Mouse (Mus musculus): Measurements from ENCODE around the gene Mipol1.

Mipol1 gene

DNA sequence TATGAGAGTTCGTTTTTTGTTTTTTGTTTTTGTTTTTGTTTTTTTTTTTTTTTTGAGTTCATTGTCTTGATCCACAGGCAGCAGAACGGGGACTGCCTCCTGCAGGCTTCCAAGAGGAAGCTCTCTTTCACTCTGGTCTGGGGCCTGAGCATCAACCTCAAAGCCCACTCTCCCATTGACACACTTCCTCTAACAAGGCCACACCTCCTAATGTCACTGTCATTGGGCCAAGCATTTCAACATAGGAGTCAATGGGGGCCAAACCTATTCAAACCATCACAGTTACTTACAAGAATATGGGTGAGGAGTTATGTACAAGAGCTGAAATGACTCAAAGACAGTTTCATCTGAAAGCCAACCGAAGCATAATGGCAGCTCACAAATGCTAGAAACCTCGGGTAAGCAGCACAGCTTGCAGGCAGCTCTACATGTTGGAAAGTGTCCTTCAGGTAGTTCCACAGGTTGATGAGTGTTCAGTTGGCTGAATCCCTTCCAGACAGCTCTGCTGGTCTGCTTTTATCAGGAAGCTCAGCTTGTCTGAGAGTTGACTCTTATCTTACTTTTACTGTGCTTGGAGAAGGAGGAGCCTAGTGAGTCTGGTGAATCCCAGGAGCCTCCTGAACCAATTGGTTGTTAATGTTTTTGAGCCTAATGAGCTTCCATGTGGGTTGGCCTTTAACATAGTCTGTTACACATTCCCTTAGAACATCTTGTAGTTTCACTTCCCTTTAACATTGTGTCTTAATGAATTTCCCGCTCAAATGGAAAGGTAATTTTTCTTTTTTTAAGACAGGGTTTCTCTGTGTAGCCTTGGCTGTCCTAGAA, 13.7 kb downstream of the Mipol1 start:
- no peak for DNase-seq (ENCODE audit: low spot score in 2 of 2)

DNA sequence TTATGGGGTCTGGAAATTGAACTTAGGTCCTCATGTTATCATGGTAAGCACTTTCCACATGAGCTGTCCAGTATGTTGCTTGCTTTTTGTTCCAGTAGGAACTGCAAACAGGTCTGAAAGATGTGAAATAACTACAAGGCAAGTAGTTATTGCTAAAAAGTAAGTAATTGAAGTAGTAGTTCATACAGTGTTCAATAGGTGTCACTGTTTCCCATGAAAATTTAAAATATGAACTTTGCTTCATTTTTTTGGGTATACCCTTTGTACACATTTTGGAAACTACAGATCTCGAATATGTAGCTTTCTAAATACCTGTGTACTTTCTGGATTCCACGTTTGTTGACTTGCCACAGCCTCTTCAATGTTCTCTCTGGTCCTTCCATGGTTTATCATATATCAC, 28.3 kb downstream of the Mipol1 start:
- no peak for DNase-seq (ENCODE audit: low spot score in 2 of 2)

DNA sequence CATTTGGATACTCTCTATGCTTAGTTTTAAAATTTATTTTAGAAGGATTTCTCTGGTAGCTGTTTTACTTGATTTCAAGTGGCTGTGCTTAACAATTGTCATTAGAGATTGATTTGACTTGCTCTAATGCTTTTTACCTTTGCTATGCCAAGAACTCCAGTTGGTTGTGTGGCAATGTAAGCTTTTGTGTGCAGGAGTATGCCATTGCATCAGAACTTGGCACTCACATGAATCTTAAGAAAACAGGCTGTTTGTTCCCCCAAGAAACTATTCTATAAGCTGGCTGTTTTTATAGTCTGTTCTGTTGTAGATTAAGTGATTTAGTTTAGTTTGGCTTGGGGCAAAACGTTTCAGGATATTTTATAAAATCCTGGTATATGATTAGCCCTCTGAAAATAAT, 45.2 kb downstream of the Mipol1 start:
- no peak for DNase-seq (ENCODE audit: low spot score in 2 of 2)

DNA sequence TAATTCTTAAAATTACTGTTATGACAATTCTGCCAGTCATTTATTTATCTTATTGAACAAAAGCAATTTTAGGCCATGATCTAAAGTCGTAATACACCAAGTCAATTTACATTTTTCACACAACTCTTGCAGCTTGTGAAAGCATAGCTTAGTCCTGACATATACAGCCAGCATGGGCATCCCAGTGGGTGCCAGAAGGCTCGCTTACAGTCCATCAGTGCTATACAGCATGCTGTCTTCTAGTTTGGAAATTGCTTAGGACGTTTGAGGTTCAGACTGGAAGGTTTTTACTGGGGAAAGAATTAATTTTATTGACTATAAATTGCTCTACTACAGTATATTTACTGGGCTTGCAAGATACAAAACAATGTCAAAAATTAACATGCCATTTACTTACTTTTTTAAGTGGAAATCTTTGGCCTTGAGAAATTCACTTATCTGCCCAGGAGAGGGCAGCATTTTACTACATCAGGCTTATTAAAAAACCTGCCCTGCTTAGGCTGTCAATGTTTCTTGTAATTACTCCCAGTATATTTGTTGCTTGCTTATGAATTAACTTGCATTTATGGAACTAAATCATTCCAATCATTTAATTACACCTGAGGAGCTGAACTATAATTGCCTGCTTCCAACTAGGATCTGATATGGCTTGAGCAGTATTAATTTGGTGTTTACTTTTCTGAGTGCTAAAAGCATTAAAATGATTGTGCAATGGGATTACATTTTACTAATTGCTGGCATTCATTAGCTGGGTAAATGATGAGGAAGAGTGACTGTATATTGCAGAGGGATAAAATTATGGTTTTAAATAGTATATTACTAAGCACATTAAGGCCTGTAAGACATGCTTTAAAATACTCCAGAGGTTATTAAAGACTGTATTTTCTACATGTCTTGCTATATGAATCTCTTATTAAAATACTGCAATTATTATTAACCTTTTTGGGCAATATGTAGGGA, 51.2 kb downstream of the Mipol1 start:
- no peak for DNase-seq (ENCODE audit: low spot score in 2 of 2)

DNA sequence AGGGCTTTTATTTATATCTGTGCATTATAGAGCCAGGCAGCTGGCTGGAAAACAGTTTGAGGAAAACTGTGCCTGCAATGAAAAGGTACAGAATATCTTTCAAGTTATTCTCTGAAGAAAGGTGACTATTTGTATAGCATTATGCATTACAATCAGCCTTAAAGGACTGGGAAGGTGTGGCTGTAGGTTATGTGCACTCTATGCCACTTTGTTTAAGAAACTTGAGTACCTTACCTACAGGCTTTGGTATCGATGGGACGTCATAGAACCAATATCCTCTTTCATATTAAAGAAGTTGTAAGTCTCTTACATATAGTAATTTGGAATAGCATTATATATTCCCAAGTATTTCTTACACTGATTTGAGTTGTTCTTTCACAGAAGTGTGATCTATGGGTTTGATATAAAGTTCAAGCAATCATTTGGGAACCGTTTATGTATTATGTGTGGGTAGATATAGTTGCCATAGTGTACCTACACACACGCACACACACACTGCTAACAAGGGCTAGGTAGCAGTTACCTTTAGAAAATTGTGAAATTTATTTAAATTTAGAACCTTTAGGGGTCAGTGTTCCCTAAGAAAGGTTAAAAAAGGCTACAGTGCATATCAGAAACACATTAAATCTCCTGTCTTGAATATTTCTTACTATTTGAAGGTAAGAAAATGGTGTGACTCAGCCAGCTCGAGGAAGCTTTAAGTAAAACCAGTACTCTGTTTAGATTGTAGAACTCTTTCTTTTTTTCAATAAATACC, 55.3 kb downstream of the Mipol1 start:
- DNase-seq (ENCODE audit: low spot score in 2 of 2) = no peak

DNA sequence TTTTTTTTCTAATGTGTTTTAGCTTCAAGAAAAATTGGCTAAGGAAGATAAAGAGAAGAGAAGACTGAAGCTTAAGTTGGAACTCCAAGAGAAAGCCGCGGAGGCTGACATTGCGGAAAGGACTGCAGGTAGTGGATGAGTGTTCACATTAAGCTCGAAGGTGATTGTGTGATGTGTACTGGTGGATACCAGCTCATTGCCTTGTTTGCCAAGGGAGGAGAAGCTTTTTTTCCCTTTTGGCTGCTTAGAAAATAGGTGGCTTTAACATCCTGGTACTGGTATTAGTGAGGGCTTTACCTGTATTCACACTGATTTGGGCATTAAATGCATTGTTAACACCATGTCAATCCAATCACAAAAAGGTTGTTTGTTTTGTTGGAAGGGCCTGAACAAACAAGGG, 77.1 kb downstream of the Mipol1 start:
- DNase-seq (ENCODE audit: low spot score in 2 of 2) = no peak

DNA sequence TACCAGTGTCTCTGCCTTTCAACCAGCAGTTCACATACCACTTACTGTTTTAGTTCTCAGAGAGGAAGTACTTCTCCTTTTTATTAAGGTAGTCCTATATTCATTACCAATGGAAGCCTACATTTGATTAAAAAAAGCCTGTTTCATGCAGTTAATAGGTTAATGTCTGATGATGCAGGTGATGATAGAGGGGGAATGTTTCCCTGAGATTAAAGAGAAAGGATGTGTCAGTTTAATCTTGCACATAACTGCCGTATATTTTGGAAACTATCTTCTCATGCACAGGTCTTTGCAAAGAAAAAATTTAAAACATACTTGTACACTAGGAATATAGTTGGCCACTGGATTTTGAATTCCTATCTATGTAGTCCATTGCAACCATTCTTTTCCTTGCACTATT, 77.5 kb downstream of the Mipol1 start:
- DNase-seq (ENCODE audit: low spot score in 2 of 2) = no peak

DNA sequence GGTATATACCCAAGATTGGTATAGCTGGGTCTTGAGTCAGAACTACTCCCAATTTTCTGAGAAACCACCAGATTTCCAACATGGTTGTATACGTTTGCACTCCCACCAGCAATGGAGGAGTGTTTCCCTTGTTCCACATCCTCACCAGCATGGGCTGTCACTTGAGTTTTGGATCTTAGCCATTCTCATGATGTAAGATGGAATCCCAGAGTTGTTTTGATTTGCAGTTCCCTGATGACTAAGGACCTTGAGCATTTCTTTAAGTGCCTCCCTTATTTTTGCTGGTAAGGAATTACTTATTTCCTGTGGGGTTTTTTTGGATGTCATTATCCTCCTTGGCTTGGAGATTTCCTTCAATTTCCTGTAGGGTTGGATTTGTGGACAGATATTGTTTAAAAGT, 108.8 kb downstream of the Mipol1 start:
- no peak for DNase-seq (ENCODE audit: low spot score in 2 of 2)

DNA sequence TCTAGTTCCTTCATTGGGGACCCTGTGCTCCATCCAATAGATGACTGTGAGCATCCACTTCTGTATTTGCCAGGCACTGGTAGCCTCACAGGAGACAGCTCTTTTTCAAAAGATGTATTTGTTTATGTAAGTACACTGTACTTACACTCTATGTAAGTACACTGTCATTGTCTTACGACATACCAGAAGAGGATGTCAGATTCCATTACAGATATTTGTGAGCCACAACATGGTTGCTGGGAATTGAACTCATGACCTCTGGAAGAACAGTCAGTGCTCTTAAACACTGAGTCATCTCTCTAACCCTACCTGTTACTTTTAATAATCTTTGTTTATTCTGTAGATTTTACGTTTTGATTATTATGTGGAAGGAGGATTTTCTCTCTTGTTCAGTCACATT, 109.9 kb downstream of the Mipol1 start:
- no peak for DNase-seq (ENCODE audit: low spot score in 2 of 2)

DNA sequence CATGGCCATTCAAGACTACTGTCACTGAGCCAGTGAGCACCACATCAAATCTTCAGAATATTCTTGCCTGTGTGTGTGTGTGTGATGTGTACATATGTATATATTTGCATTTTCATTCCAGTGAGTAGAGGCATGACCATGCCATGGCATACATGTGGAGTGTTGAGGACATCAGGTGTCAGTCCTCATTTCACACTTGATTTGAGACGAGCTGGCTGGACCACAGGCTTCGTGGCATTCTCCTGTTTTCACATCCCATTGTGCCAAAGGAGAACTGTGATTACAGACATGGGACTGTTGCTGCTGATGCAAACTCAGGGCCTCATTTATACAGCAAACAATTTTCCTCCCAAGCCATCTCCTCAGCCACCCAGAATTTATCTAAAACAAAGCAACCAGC, 132.5 kb downstream of the Mipol1 start:
- no peak for DNase-seq (ENCODE audit: low spot score in 2 of 2)

DNA sequence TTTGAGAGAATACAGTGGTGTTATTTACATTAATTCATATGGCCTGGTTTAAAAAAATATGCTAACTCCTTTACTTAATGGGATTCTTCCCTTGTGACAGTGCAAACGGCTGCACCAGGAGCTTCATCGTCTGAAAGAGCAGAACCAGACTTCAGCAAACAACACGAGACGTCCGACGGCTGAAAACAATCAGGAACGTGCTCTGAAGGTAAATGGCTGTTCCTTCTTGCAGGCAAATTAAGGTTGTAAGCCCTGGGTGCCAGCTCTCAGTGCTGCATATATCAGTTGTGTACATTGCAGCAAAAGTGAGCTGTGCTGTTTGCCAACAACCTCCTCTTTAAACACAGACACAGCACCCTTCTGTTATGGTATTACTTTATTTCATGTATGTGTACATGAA, 133.8 kb downstream of the Mipol1 start:
- no peak for DNase-seq (ENCODE audit: low spot score in 2 of 2)

DNA sequence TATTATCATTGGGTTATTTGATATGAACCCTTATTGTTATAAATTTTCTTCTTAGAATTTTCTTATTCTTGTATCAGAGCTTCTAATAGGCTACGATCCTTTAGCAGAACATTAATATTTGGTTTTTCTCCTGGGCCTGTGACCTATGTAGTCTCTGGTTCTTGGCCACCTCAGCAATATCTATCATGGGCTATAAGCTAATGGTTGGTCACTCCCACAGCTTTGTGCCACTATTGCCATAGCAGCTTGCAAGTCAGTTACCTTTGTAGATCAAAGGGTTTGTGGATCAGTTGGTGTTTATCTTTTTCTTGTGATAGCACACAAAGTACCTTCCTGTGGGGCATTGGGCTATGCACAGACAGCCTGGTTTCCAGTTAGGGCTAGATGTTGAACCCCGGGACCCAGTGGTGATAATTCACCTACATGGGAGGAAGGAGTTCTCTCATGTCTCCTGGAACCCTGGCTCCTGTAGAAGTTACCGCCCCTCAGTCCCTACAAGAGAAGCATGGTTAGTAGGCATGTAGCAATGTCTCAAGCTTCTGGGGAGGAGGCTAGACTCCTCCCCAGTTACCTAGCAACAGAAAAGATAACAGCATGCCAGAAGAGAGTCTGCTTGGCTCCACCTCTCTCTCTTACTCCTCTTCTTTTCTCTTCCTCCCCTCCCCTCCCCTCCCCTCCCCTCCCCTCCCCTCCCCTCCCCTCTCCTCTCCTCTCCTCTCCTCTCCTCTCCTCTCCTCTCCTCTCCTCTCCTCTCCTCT, 141.7 kb downstream of the Mipol1 start:
- no peak for DNase-seq (ENCODE audit: low spot score in 2 of 2)

DNA sequence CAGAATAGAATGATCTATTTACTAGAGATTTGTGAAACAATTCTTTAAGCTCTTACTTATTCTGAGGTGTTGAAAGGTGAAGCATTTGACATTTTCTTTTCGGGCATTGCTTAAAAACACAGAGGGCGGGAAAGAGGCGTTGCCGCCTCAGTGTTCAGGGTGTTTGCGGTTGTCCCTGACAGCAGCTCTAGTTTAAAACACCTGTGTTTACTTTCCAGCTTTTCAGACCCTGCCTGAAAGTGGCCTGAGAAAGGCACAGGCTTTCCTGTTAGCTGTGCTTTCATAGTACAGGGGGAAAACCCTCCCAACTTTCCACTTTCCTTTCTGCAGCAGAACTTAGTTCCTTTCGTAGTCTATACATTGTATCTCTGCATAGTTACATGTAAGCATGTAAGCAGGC, 152.6 kb downstream of the Mipol1 start:
- DNase-seq (ENCODE audit: low spot score in 2 of 2) = no peak

DNA sequence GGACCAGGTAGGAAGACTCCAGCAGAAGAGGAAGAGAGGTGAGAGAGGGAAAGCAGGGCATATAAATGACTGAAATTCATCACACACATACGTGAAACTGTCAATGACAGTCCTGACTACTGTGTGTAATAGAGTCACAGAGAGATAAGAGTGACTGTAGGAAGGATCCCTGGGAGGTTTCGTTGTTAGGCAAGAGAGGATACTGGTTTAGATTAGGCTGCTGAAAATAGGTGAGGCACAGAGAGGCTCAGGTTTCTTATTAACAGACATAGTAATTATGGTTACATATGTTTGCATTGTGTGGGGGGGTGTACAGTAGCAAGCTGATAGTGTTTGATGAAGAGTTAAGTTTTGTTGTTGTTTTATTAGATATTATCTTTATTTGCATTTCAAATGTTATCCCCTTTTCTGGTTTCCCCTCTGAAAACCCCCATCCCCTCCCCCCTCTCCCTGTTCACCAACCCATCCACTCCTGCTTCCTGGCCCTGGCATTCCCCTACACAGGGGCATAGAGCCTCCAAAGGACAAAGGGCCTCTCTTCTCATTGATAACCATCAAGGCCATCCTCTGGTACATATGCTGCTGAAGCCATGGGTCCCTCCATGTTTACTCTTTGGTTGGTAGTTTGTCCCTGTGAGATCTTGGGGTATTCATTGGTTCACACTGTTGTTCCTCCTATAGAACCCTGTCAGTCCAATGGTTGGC, 157.5 kb downstream of the Mipol1 start:
- no peak for DNase-seq (ENCODE audit: low spot score in 2 of 2)

DNA sequence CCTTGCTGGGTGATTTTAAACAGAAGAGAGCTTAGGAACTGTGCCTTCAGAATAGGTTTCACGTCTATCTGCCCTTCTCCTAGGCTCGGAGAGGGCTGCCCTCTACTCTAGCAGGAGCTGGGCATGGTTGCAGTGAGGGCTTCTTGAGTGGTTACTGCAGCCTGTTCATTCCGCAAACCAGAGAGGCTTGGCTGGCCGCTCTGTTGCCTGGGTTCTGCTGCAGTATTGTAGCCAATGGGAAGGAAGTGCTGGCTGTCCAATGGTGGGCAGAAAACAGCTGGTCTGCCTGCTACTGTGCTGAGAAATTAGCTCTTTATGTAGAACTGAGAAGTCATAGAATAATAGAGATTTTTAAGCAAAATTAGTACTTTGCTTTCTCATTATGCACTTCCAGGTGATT, 169.3 kb downstream of the Mipol1 start:
- DNase-seq (ENCODE audit: low spot score in 2 of 2) = no peak

DNA sequence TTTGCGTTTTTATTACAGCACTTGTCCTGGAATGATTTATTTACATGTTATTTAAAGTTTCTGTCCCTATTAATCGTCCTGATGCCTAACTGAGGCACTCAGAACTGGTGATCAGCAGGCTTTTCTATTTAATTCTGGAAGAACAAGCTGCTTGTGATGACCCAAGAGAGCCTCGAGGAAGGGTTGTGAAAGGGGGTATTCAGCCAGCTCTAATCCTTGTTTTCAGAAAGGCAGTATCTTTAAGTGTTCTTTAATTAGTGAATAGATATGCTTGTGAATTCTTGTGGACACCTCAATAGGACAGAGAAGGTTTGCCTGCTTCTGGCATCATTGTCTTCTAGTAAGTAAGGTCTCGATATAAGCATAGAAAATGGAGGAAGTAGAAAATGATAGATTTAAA, 170.0 kb downstream of the Mipol1 start:
- DNase-seq (ENCODE audit: low spot score in 2 of 2) = no peak

DNA sequence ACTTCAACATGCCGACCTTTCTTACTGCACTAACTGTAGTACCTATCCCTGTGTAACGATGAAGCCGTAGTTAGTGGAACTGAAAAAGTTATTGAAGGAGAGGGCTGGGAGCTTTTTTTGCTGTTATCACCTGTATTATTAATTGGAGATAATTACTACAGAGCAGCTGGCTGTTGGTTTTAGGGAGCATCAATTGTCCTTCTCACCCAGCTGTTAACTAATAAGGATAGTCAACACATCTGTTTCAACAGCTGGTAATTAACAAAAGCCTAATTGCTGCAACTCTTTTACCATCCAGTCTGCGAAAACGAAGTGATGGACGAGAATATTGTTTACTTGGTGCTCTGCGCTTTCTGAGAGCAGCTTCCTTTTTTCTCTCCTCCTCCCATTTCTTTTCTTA, 170.9 kb downstream of the Mipol1 start:
- no peak for DNase-seq (ENCODE audit: low spot score in 2 of 2)

DNA sequence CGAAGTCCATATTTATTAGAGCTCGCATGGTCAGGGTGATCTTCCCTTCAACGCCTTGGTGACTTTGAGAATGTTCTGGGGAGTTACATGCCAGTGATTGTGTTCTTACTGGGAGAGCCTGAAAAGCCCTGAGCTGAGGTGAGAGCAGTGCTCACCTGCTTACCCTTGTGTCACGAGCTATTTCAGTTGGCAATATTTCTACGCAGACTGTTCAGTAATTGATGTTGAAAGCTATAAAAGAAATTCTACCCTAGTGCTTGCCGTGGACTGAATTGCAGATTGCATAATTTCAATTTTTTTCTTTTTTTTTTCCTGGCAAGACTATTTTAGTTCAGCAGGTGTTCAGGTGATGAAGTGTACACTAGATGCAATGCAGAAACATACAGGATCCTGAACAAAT, 172.1 kb downstream of the Mipol1 start:
- DNase-seq (ENCODE audit: low spot score in 2 of 2) = no peak

DNA sequence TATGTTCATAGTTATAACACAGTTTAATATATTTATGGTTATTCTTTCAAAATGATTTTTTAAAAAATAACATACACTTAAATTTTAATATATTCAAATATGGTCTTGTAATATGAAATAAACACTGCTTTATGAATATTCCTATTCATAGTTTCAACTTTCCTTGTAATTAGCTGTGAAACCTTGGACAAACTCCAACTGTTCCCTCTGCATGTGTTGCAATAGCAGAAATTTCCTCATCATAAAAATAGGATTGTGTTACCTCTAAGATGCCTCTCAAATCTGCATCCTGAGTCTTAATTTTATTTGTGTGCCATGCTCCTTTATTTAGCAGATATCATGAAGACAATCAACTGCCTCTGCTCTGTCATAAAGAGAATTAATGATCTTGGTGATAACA, 179.7 kb downstream of the Mipol1 start:
- DNase-seq (ENCODE audit: low spot score in 2 of 2) = no peak

DNA sequence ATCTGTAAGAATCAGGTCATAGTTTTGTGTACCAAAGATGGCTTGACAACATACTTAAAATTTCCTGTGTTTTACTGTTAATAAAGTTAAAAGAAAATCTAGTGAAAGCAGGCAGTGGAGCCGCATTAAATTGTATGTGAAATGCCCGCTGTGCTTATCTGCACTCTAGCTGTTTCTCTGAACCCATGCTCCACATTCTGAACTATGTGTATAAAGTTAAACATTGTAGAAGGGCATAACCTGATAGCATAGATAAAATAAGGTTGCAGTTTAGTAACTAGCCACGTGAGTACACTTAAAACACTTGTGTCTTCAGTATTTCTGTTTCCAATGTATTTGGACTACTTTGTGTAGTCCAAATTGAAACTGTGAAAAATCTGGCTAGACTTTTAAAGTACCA, 183.6 kb downstream of the Mipol1 start:
- DNase-seq (ENCODE audit: low spot score in 2 of 2) = peak in 1 of 2 experiments; percentile 7

DNA sequence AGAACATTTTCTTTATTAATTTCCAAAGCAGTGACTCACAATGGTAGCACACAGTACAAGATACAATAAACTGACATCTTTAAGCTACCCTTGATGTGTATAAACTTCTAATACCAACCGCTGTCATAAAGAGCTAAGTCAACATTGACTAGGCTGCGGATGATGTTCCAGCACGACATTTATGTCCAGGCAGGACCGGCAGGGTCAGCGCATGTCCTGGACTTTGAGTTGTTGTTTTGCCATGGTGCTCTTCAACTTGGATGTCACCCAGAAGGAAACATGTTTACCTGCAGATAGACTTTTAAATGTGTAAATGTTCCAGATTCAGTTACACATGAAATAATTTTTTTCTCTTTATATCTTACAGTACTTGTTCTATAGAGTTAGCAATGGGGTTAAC, 194.7 kb downstream of the Mipol1 start:
- no peak for DNase-seq (ENCODE audit: low spot score in 2 of 2)

Measured in urinary bladder, postnatal 36 days (tissue).